Mouse (Mus musculus): ENCODE results near the gene Large1.

DNA sequence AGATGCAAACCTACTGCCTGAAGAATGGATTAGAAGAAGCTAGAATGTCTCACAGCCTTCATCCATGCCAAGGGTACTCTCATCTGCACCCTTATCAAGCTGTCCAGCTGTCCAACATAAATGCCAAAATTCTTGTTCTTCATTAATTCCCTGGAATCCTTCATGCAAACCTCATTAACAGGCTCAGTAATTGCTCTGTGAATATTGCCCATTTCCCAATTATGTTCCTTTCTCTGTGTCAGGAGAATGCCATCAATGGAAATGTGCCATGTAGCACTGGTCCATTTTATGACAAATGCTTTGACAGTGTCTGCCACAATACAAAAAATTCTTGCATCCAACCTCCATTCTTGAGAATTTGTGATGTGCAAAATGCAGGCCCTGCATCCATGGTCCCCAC is 82.3 kb downstream of the Large1 start:
- no peak for TF ChIP-seq CTCF (conservative IDR thresholded peaks at IDR 0.05 in 1 of 2, IDR thresholded peaks at IDR 0.05 in 1 of 2; ENCODE audit: low read depth in 2 of 2, low read length in 2 of 2)
- no peak for TF ChIP-seq NELFE (IDR thresholded peaks at IDR 0.05; ENCODE audit: low read depth, low read length)
- no peak for TF ChIP-seq POLR2A (IDR thresholded peaks at IDR 0.05; ENCODE audit: low read depth, low read length)
- no peak for TF ChIP-seq UBTF (IDR thresholded peaks at IDR 0.05; ENCODE audit: low read depth, low read length)
- TF ChIP-seq NRF1 (IDR thresholded peaks at IDR 0.05; ENCODE audit: low read depth, low read length), result no peak
- TF ChIP-seq EP300 (IDR thresholded peaks at IDR 0.05; ENCODE audit: low read length), result no peak
- no peak for TF ChIP-seq KAT2A (IDR thresholded peaks at IDR 0.05; ENCODE audit: insufficient replicate concordance, low read length)
- TF ChIP-seq ZC3H11A (IDR thresholded peaks at IDR 0.05; ENCODE audit: low read depth, low read length), result no peak
- no peak for TF ChIP-seq ZNF384 (IDR thresholded peaks at IDR 0.05; ENCODE audit: low read depth, low read length)
- TF ChIP-seq E2F4 (IDR thresholded peaks at IDR 0.05; ENCODE audit: insufficient replicate concordance, low read depth, low read length), result no peak
- no peak for TF ChIP-seq USF1 (IDR thresholded peaks at IDR 0.05; ENCODE audit: low read depth, low read length)
- no peak for TF ChIP-seq MAZ (IDR thresholded peaks at IDR 0.05; ENCODE audit: low read depth, low read length)
- no peak for TF ChIP-seq MEF2A (IDR thresholded peaks at IDR 0.05; ENCODE audit: borderline replicate concordance, low read depth, low read length)

Measured in CH12.LX (cell line).